Mouse (Mus musculus) adrenal gland (tissue): ENCODE data around the gene Foxr1.
"Not testable (repeated sequence)": the region's sequence is repeated elsewhere in the genome, so short reads cannot be mapped to it uniquely, and the experiment has no call there.

Experiments used
- intact Hi-C: fragments of 180-260 bp; cut with DNase I; formaldehyde crosslinking; loops from one replicate; pipeline ENCODE4 v1.15.1; 2025

Foxr1 gene

GRCm38 (mm10) chr9:44417892-44418363 lies 23.0 kb downstream of the Foxr1 start:
- intact Hi-C loops, result no loop called here

- intact Hi-C loops, result no loop called here
Observed at GRCm38 (mm10) chr9:44417156-44417891, 23.6 kb downstream of the Foxr1 start.

GRCm38 (mm10) chr9:44412781-44413180 lies 28.2 kb downstream of the Foxr1 start:
- intact Hi-C loops, result no loop called here

GRCm38 (mm10) chr9:44412306-44412705 lies 28.6 kb downstream of the Foxr1 start:
- intact Hi-C loops, result no loop called here

- intact Hi-C loops, result no loop called here
Observed at GRCm38 (mm10) chr9:44411601-44412130, 29.3 kb downstream of the Foxr1 start.

GRCm38 (mm10) chr9:44410647-44411336 lies 30.1 kb downstream of the Foxr1 start:
- intact Hi-C loops, result no loop called here

GRCm38 (mm10) chr9:44408693-44409092 lies 32.2 kb downstream of the Foxr1 start:
- intact Hi-C loops, result not testable (repeated sequence)

GRCm38 (mm10) chr9:44407752-44408097 lies 33.2 kb downstream of the Foxr1 start:
- intact Hi-C loops, result no loop called here

- intact Hi-C loops, result no loop called here
Observed at GRCm38 (mm10) chr9:44406906-44407751, 33.8 kb downstream of the Foxr1 start, which contains the start of the genes Rps25 and Trappc4. TSS of gene Rps25 (plus strand) at chr9:44407139. TSS of gene Trappc4 (minus strand) at chr9:44407600.

GRCm38 (mm10) chr9:44405011-44405410 lies 35.9 kb downstream of the Foxr1 start:
- intact Hi-C loops, result no loop called here

- intact Hi-C loops, result no loop called here
Observed at GRCm38 (mm10) chr9:44401081-44401480, 39.9 kb downstream of the Foxr1 start.

- intact Hi-C loops, result no loop called here
Observed at GRCm38 (mm10) chr9:44399795-44400114, 41.2 kb downstream of the Foxr1 start.

GRCm38 (mm10) chr9:44399114-44399794 lies 41.7 kb downstream of the Foxr1 start:
- intact Hi-C loops, result no loop called here

GRCm38 (mm10) chr9:44398551-44398950 lies 42.4 kb downstream of the Foxr1 start:
- intact Hi-C loops, result no loop called here

GRCm38 (mm10) chr9:44398087-44398486 lies 42.8 kb downstream of the Foxr1 start:
- intact Hi-C loops, result no loop called here

GRCm38 (mm10) chr9:44396684-44397411 lies 44.1 kb downstream of the Foxr1 start, which contains the start of gene Slc37a4:
TSS of gene Slc37a4 (plus strand) at chr9:44396852.
- intact Hi-C loops, result no loop called here

GRCm38 (mm10) chr9:44391466-44391865 lies 49.5 kb downstream of the Foxr1 start:
- intact Hi-C loops, result loop anchor here (5.0 kb wide), 1 partner anchor 54 kb away; no protein-coding TSS in a partner anchor

- intact Hi-C loops, result loop anchor here (10.0 kb wide), 1 partner anchor 264 kb away; no protein-coding TSS in a partner anchor
Observed at GRCm38 (mm10) chr9:44389273-44389672, 51.7 kb downstream of the Foxr1 start.

- intact Hi-C loops, result loop anchor here (10.0 kb wide), 1 partner anchor 262 kb away; no protein-coding TSS in a partner anchor
Observed at GRCm38 (mm10) chr9:44387221-44387620, 53.7 kb downstream of the Foxr1 start.

GRCm38 (mm10) chr9:44384596-44384995 lies 56.3 kb downstream of the Foxr1 start:
- intact Hi-C loops, result loop anchor here (10.0 kb wide), 1 partner anchor 260 kb away; no protein-coding TSS in a partner anchor
